Mouse (Mus musculus): ENCODE data around the gene Sox21.

- TF ChIP-seq POLR2A (IDR thresholded peaks at IDR 0.05; ENCODE audit: low read depth, low read length), result no peak
- no peak for TF ChIP-seq CTCF (IDR thresholded peaks at IDR 0.05; ENCODE audit: borderline replicate concordance, insufficient read depth, low read length)
Observed at GRCm38 (mm10) chr14:118225061-118225743, 11.6 kb downstream of the Sox21 start.
